Mouse (Mus musculus) right cerebral cortex, postnatal 10 days (tissue): ENCODE measurements around the gene Sptlc3.

ENCODE experiments used
- DNase-seq, 2 experiments: peaks; one replicate each; pipeline ENCODE4 v3.0.0; 2021; ENCODE audit warnings: low spot score in 2 of 2

The Sptlc3 gene

DNA sequence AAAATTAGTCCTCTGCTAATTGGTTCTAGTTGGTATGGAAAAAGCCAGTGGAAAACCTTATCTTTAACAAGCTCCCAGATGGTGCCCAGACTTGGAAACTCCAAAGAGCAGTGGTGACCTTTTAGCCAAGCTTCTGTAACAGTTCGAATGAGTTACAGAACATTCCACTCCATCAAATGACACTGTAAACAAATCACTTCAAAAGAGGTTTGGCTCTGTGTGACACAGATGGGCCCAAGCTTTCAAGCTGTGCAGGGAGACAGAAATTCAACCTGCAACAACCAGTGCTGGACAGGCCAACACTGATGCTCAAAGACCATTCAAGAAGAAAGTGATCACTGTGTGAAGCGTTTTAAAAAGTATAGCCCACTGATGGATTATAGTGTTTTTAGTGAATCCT lies 144.1 kb downstream of the Sptlc3 start:
- DNase-seq = no peak

DNA sequence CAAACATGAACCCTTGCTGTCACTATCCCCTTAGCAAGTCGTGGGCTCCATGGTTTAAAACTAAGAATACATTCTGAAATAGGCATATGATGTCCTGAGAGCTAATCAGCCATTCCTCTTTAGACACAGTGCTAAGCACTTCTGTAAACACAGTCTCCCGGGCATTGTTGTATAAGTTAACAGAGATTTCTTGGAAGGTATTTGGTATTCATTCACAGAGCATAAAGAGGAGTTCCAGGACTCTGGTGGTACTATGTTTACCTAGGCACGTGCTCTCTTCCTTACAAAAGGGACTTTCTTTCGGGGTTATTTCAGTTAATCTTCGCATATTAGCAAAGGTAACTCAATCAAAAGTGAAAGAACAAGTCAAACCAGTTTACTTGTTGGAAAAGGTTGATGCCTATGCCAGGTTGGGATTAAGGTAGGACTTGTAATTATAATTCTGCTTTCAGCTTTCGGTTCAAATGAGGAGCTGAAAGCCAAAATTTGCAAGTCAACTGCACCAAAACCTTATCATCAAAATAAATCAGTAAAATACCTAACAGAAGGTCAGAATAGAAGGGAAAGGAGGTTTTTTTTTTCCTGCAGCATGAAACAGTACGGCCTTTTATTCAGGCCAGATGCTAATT lies 148.2 kb downstream of the Sptlc3 start:
- no peak for DNase-seq

DNA sequence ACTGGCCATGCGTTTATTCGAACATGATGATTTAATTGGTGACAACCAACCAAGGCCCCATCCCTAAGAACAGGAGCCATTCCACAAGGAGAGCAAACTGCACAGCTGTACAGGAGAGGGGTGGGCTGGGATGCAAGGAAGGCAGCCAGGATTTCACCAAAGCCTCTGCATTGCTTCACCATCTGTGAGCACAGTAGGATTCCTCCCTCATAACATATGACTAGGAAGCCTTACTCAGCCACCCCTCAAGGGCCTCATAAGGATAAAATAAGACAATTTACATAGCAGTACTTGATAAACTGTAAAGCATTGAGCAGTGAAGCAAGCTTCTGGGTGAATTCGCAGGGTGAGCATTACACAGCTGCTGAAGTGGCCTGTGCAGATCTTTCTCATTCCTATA lies 155.8 kb downstream of the Sptlc3 start:
- DNase-seq = peak; percentile 23 to 38

DNA sequence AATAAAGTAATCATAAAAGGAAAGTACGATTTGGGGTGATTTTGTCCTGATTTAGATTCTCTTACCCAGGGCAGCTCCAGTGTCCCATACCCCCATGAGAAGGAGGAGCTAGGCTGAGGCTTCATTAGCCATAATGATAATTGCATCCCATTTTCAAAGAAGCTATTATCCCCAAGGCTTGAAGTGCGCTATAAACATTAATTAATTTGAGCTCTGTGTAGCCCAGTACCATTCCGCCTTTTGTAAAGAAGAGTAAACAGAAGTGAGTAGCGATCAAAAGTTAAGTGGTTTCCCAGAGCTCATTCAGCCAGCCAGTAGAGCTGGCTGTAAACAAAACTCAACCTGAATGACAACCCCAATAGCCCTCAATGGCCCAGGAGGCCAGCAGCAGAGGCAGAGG lies 163.0 kb downstream of the Sptlc3 start:
- DNase-seq = no peak

DNA sequence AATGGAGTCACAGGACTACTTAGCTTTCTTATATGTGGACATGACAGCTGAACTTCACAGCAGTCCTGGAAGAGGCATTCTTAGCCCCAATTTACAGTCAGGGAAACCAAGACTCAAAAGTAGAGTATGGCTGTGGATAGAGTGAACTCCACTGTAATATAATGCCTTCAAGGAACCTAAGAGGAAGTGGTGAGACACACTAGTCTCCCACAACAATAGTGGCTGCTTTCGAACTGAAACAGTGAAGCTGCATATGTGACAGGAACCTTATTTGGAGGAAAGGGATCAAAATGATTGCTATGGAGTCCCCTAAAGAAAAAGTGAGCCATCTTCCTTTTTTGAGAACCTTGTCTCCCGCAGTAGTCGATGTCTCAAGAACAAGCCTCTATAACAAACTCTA lies 178.1 kb downstream of the Sptlc3 start:
- DNase-seq = no peak

DNA sequence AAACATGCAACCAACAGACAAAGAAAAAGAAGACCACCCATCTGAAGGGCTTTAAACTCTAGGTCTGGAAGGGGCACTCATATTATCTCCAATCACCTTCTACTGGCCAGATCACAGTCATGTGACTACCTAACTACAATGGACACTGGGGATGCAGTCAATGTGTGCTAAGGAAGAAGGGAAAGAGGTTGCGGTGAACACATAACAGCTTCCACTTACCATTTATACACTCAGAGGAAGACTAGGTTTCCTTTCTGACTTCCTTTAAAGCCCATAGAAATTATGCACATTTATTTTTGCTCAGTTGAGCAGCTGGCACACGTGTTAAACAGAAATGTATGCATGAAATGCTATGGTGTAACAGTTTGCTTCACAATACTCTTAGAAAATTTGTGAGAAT lies 178.7 kb downstream of the Sptlc3 start:
- DNase-seq = no peak

DNA sequence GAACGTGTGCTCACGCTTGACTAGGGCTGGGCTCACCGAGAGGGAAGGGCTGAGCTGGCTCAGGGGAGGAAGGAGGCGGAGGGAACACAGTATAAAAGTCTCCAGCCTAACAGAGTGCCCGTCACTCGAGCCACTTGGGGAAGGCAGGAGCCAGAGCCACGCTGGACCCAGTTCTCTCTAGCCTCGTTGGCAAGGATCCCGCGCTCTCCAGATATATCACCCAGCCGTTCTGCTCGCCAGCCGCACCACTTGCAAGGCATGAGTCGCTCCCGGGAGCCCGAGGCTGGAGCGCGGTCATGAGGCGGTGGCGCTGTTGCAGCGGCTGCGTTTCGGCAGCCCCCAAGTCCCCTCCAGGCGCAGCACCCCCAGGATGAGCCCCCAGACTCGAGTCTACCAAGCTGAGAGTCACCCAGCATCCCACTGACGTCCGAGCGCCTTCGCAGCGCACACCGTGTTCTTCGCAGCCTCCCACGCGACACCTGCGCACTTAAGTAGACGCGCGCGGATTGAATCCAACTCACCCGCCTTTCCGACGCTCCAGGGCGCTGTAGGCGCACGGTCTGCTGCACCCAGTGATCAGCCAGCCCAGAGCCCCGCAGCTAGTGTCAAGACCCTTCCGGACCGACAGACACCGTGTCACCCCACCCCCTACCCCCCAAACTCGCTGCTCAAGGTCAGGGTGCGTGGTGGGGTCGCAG lies 183.5 kb downstream of the Sptlc3 start:
- DNase-seq = peak; percentile 81 to 85

DNA sequence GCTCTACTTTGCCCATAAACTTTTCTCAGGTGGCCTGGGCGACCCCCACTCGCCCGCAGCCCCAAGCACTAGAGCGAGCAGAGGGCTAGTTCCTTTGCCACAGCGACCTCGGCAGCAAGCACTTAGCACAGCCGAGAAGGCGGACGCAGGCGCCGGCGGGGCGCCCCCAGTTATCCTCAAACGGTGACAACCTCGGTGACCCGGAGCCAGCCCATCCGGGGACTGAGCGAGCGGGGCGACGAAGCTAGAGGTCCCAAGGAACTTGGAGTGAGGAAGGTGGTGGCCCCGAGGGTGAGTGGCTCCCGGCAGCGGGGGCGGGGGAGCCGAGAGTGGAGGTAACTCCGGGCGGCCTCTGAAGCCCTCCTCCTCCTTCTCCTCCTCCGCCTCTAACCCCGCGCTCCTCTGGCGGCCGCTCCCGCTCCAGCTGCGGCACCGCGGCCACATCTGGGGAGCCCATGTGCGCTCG lies 184.1 kb downstream of the Sptlc3 start, which contains the start of gene Ism1:
Ism1 (plus strand) TSS at position 370 of the 466 bp plus-strand sequence.
- DNase-seq = peak; percentile 43 to 46

DNA sequence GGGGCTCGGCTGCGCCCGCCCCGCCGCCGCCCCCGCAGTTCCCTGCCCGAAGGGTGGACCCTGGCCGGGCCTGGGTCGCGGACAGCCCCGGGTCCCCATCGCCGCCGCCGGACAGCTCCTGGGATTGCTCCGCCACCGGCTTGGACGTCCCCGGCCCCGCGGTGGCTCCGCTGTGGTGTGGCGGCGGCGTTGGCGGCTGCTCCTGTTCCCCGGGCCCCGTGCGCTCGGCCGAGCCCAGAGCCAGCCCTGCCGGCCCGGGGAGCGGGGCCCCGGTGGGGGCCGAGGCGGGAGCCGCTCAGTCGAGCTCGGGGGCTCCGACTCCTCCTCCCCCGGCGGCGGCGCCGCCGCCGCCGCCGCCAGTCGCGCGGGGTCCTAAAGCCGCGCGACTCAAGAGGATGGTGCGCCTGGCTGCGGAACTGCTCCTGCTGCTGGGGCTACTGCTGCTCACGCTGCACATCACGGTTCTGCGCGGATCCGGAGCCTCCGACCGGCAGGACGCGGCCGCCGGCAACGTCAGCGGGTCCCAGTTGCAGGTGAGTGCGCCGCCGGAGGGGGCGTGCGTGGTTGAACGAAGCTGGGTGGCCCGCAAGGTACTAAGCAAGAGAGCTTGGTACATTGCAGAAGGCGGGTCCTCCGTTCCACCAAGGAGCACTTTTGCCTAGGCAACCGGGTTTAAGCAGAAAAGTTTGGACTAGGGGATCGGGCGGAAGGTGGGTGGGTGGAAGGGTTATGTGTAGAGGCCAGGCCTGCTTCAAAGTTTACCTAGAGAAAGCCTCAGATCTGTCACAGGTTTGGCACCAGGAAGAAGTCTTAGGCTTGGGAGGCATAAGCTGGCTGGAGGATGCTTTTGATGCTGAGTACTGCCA lies 184.8 kb downstream of the Sptlc3 start:
- DNase-seq = peak; percentile 65 to 67

DNA sequence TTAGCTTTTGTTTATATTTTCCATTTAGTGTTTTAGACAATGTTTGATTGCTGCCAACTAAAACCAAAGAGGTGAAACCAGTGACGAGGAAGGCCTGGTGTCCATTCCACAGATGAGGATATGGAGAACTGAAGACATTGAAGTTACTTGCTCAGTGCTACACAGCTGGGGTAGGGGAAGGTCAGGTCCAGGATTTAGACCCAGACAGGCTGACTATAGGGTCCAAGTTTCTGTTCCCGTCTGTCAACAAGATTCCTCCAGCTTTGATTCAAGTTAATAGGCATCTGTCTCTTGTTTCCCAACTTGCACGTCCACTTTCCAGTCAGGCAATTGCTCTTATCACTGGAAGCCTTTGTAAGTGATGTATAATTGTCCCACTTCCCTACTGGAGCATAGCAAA lies 188.8 kb downstream of the Sptlc3 start:
- DNase-seq = no peak
